Mouse (Mus musculus) midbrain, embryonic 14.5 days (tissue): Measurements from ENCODE around the gene Trim27. TPM values are rescaled to one million over a fixed set of nuclear protein-coding genes. Genes with fewer than 3 reads are reported as not detected.

Source experiments
- ATAC-seq: fragments of 200-750 bp; cut with Nextera tagmentation; 2 replicates; pipeline ENCODE4 v1.8.0; 2017; ENCODE audit warnings: moderate number of reproducible peaks, moderate library complexity; ENCODE audit not compliant: low FRiP score, low TSS enrichment
- DNase-seq: peaks from one replicate; pipeline ENCODE4 v3.0.0-alpha.2; 2015
- H3K27ac ChIP-seq: fragments of 300-500 bp; sonication (generic); replicated peaks from 2 replicates; pipeline ENCODE4 v1.5.1; 2014; ENCODE audit warnings: mild to moderate bottlenecking, low read depth, low read length, moderate library complexity
- H3K27me3 ChIP-seq: fragments of 300-500 bp; sonication (generic); 2 replicates; pipeline ENCODE4 v1.6.1; 2014; ENCODE audit warnings: low read length, control low read depth, mixed read lengths; ENCODE audit not compliant: control insufficient read depth, insufficient read depth
- H3K36me3 ChIP-seq: fragments of 300-500 bp; sonication (generic); 2 replicates; pipeline ENCODE4 v1.6.1; 2014; ENCODE audit warnings: low read length, control low read depth; ENCODE audit not compliant: control insufficient read depth, insufficient read depth
- H3K4me1 ChIP-seq: fragments of 300-500 bp; sonication (generic); 2 replicates; pipeline ENCODE4 v1.6.1; 2014; ENCODE audit warnings: mild to moderate bottlenecking, antibody characterized with exemption, low read length, control low read depth; ENCODE audit not compliant: control insufficient read depth, insufficient read depth
- H3K4me2 ChIP-seq: fragments of 300-500 bp; sonication (generic); 2 replicates; pipeline ENCODE4 v1.6.1; 2014; ENCODE audit warnings: mild to moderate bottlenecking, low read length, moderate library complexity
- H3K4me3 ChIP-seq: fragments of 300-500 bp; sonication (generic); replicated peaks from 2 replicates; pipeline ENCODE4 v1.5.1; 2014; ENCODE audit warnings: low read depth, low read length
- H3K9ac ChIP-seq: fragments of 300-500 bp; sonication (generic); replicated peaks from 2 replicates; pipeline ENCODE4 v1.6.1; 2014; ENCODE audit warnings: mild to moderate bottlenecking, low read length, moderate library complexity
- H3K9me3 ChIP-seq: fragments of 300-500 bp; sonication (generic); 2 replicates; pipeline ENCODE4 v1.6.1; 2016; ENCODE audit warnings: low read length, control low read depth, mixed read lengths; ENCODE audit not compliant: control insufficient read depth
- WGBS: fragments of 180-500 bp; shearing (Covaris S2); extraction: QIAGEN DNeasy Blood & Tissue Kit; methylation state at CpG from one replicate; pipeline ENCODE4 v1.1.7; 2014; 5-methylcytosine and 5-hydroxymethylcytosine counted together
- polyA plus RNA-seq: library from polyadenylated mRNA; unstranded; fragments of >200 nt; fragmentation: Nextera tagmentation; extraction: Ambion mirVana; gene quantifications from 2 replicates; pipeline ENCODE4 v1.2.1, GENCODE M21; 2014

The Trim27 gene
- polyA plus RNA-seq, 1 experiment from 2014 or later: 84.3 TPM

DNA sequence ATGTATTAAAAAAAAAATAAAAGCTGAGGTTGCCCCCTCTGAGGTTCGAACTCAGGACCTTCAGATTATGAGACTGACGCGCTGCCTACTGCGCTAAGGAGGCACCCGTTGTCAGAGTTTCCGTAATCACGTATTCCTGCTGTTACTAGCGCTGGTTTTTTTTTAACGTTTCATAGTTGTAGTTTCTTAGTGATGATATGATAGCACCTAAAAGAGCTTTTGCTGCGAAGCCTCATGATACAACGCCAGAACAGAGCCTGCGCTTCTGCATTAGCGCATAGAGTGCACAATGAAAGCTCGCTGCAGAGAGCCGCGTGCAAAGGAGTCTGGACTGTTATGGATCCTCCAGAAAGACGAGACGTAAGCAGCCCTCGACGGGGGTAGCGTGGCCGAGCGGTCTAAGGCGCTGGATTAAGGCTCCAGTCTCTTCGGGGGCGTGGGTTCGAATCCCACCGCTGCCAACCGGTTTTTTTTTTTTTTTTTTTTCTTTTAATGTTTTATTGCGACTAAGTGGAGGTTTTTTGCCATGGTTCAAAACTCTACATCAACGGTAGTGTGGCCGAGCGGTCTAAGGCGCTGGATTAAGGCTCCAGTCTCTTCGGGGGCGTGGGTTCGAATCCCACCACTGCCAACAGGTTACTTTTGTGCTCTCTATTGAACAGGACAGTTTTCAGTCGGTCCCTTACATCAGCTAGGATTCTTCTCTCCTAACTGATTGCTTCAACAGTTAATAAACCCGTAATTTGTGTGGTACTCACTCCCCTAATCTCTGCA, 9.4 kb upstream of the Trim27 start:
- Histone ChIP-seq H3K9me3 (no peaks in the 10 kb centered on the region), H3K4me3 (peak overlapping the region; percentile 49), H3K36me3 (no peaks in the 10 kb centered on the region), H3K27ac (no peak overlapping the region; the same call in 1 of the 2 replicates), H3K4me1 (peaks cover 8% of the 10 kb centered on the region; the same call in 1 of the 2 replicates), H3K9ac (peak overlapping the region; percentile 34; the same call in 1 of the 2 replicates), H3K4me2 (peak overlapping the region; percentile 65), H3K27me3 (peaks cover 4% of the 10 kb centered on the region; the same call in 1 of the 2 replicates)
- DNase-seq (peak; percentile 88), ATAC-seq (peak; percentile 85)
- under 1% methylated on average over 39 of the region's 39 CpGs for WGBS

DNA sequence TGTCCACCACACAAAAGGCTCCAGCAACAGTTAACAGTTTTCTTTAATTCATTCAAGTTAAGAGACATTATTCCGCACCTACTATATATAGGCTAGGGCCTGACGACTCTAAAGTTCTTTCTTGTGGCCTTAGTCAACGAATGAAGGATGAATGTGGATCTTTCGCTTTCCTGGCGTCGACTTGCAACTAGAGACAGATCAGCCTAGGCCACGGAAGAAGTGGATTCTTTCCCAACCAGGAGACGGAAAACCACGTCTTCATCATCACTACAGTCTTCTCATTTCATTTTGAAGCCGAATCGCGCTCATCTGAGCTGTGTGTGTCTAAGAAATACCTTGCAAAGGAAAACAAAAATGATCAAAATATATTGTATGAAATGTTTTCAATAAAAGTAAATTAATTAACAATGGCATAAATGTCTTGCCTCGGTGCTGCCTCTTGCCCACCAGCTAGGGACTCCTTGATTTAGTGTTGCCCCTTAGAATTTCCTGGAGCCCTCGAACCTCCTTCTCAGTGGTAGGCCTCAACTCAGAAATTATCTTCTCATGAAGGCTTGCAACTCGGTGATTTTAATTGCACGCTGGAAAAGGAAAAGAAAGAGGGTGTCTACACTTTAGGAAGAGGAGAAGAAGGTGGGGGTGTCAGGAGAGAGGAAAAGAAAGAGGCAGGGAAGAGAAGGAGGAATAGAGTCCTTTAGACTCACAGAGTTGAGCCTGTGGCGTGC, 8.7 kb upstream of the Trim27 start:
- no peaks in the 10 kb centered on the region for H3K9me3 ChIP-seq
- H3K27me3 ChIP-seq: peaks cover 4% of the 10 kb centered on the region; the same call in 1 of the 2 replicates
- H3K4me2 ChIP-seq: peak overlapping the region; percentile 65
- H3K9ac ChIP-seq: peak overlapping the region; percentile 39; the same call in 1 of the 2 replicates
- peaks cover 8% of the 10 kb centered on the region; the same call in 1 of the 2 replicates for H3K4me1 ChIP-seq
- 33% methylated on average over 17 of the region's 17 CpGs for WGBS
- ATAC-seq: no peak
- H3K4me3 ChIP-seq: peak overlapping the region; percentile 53
- no peak overlapping the region for H3K27ac ChIP-seq
- DNase-seq: no peak
- no peaks in the 10 kb centered on the region for H3K36me3 ChIP-seq

DNA sequence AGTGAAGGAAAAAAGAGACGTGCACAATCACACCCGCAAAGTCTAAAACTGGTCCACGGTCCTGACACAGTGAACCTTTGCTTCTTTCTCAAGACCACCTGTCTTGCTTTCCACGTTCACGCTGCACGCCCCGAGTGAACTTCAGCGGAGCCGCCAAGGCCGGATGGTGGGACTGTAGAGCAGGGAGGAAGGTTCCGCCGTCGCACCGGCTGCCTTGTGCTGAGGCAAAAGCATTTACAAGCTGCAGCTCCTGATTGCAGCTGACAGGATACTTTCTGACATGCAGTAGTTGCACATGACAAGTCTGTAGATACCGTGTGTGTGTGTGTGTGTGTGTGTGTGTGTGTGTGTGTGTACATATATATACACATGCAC, 8.1 kb upstream of the Trim27 start:
- no peak overlapping the region for H3K27ac ChIP-seq
- WGBS: 7% methylated on average over 15 of the region's 15 CpGs

DNA sequence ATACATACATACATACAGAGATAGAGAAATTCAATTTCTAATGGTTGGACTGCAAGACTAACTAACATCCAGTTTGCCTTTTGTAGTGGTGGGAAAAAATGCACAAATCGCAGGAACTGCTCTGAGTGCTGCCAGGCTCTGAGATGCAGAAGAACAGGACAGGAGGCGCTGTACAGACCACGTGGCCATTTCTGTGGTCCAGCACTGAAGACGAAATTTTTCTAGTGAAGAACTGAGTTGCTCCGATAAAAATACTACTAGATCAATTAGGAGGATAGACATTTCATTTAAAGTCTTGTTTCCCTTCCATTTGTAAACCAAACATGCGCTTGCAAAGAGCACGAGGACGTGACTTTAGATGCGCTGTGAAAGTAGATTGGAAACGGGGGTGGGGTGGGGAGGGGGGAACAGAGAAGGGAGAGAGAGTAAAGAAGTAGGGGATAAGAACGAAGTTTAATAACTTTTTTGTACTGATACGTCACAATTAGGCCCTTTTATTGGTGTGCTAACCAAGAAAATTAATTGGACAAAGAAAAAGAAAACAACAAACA, 7.6 kb upstream of the Trim27 start:
- peak overlapping the region; percentile 53 for H3K4me3 ChIP-seq
- H3K27ac ChIP-seq: no peak overlapping the region
- H3K4me1 ChIP-seq: peaks cover 8% of the 10 kb centered on the region; the same call in 1 of the 2 replicates
- H3K36me3 ChIP-seq: no peaks in the 10 kb centered on the region
- 0% methylated on average over 12 of the region's 12 CpGs for WGBS
- H3K9ac ChIP-seq: peak overlapping the region; percentile 34; the same call in 1 of the 2 replicates
- peak overlapping the region; percentile 65 for H3K4me2 ChIP-seq
- no peak for ATAC-seq
- DNase-seq: peak; percentile 78
- no peaks in the 10 kb centered on the region for H3K27me3 ChIP-seq
- no peaks in the 10 kb centered on the region for H3K9me3 ChIP-seq

More for the DNA sequence above, 8.1 kb upstream of the Trim27 start:
- peak; percentile 57 for DNase-seq
- peaks cover under 1% of the 10 kb centered on the region; the same call in 1 of the 2 replicates for H3K27me3 ChIP-seq
- no peaks in the 10 kb centered on the region for H3K36me3 ChIP-seq
- H3K4me3 ChIP-seq: peak overlapping the region; percentile 53
- peak overlapping the region; percentile 39; the same call in 1 of the 2 replicates for H3K9ac ChIP-seq
- ATAC-seq: no peak
- H3K4me1 ChIP-seq: peaks cover 8% of the 10 kb centered on the region; the same call in 1 of the 2 replicates
- H3K9me3 ChIP-seq: no peaks in the 10 kb centered on the region
- H3K4me2 ChIP-seq: peak overlapping the region; percentile 65

DNA sequence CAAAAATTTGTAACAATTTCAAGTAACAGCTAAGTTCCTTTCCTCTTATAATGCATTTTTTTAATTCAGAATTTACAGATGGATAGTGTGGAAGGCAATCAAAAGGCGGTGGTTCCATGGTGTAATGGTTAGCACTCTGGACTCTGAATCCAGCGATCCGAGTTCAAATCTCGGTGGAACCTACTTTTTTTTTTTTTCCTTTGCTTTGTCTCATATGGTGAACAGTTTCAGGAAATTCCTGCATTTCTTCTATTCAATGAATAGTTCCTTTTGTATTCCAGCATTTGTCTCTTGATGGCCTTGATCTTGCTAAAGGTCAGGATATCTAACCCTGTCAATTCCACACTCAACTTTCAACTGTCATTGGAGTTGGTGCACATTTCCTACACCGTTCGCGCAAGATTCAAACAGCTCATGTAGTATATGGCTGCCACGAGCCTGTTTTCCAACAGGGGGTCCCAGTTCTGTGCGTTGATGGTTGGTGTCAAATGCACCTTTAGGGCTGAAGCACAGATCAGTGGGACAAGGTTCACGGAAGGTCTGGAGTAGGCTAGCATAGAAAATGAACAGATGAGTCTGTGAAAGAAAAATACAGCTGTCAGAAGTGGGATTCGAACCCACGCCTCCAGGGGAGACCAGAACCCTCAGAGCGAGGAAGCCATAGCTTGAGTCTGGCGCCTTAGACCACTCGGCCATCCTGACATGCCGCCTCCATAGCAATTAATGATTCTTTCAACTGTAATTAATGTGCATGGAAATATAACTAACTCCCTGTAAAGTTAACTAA, 6.8 kb upstream of the Trim27 start:
- WGBS: under 1% methylated on average over 16 of the region's 16 CpGs
- Histone ChIP-seq H3K4me1 (peaks cover 8% of the 10 kb centered on the region; the same call in 1 of the 2 replicates), H3K4me2 (peak overlapping the region; percentile 65), H3K9me3 (no peaks in the 10 kb centered on the region), H3K4me3 (peak overlapping the region; percentile 53), H3K36me3 (no peaks in the 10 kb centered on the region), H3K27ac (no peak overlapping the region), H3K27me3 (no peaks in the 10 kb centered on the region), H3K9ac (no peak overlapping the region)
- ATAC-seq (peak; percentile 43; the same call in 1 of the 2 replicates), DNase-seq (peak; percentile 88)

DNA sequence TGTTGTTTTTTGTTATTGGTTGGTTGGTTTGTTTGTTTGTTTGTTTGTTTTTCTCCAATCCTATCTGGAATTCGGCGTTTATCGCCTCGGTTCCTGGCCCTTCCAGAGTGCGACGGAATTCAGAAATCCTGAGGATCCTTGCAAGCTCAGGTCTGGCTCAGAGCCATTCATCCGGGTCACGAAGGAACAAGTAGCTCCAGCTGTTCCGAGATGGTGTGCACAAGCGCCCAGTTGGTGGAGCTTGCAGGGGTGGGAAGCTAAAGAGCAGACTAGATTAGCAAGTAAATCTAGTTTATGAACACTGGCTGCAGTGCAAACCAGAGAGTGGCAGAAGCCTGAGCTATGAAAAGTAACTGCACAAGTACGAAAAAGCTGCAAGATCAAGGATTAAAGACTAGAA, 6.2 kb upstream of the Trim27 start:
- WGBS: under 1% methylated on average over 11 of the region's 11 CpGs
- Histone ChIP-seq H3K9ac (0 out of 2 replicates have a peak overlapping the region, but pooled peaks have one; percentile 20), H3K27ac (no peak overlapping the region), H3K27me3 (no peaks in the 10 kb centered on the region), H3K4me2 (peak overlapping the region; percentile 65), H3K36me3 (no peaks in the 10 kb centered on the region), H3K9me3 (no peaks in the 10 kb centered on the region), H3K4me1 (peaks cover 8% of the 10 kb centered on the region; the same call in 1 of the 2 replicates), H3K4me3 (peak overlapping the region; percentile 34)
- ATAC-seq (no peak), DNase-seq (peak; percentile 81)

DNA sequence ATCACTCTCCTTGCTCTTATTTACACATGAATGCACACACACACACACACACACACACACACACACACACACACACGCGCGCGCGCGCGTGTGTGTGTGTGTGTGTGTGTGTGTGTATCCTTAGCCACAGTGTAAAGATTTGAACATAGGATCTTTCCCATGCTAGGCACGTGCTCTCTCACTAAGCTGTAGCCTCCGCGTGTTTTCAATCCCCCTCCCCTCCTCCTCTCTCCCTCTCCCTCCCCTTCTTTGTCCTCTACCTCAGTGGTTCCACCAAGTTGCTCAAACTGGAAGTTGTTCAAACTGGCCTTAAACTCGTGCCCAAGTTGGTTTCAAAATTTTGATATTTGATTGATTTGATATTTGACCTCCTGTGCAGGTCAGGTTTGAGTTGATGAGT, 2.5 kb upstream of the Trim27 start:
- 64% methylated on average over 11 of the region's 11 CpGs for WGBS
- Histone ChIP-seq H3K4me1 (peaks cover 13% of the 10 kb centered on the region), H3K27me3 (no peaks in the 10 kb centered on the region)

DNA sequence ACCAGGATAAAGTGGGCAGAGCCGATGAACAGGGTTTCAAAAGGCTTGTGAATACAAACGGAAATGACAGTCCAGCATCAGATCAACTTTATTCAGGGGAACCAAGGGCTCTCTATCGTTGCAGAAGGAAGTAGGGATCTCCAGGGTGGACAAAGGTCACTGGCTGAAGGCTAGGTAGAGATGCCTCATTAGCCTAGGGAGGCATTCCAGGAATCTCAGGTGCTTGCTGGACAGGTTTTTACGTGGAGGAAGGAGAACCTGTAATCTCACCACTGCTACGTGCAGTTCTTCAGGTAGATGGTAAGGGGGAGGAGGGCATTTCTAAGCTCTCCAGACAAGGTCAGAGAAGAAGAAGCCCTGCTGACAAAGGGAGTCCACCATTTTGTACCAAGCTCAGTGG, 1.6 kb upstream of the Trim27 start:
- no peaks in the 10 kb centered on the region for H3K27me3 ChIP-seq
- 74% methylated on average over 5 of the region's 5 CpGs for WGBS
- H3K4me1 ChIP-seq: peaks cover 19% of the 10 kb centered on the region
- ATAC-seq (no peak), DNase-seq (no peak)
- peaks cover 7% of the 10 kb centered on the region; the same call in 1 of the 2 replicates for H3K36me3 ChIP-seq
- no peaks in the 10 kb centered on the region for H3K9me3 ChIP-seq
- no peak overlapping the region for H3K4me3 ChIP-seq
- H3K27ac ChIP-seq: no peak overlapping the region
- H3K4me2 ChIP-seq: no peak overlapping the region
- H3K9ac ChIP-seq: no peak overlapping the region

More for the DNA sequence above, 2.5 kb upstream of the Trim27 start:
- no peak overlapping the region for H3K9ac ChIP-seq
- H3K4me3 ChIP-seq: no peak overlapping the region
- H3K9me3 ChIP-seq: no peaks in the 10 kb centered on the region
- H3K36me3 ChIP-seq: peaks cover under 1% of the 10 kb centered on the region; the same call in 1 of the 2 replicates
- H3K4me2 ChIP-seq: no peak overlapping the region
- DNase-seq (no peak), ATAC-seq (no peak)
- no peak overlapping the region for H3K27ac ChIP-seq
